Mouse (Mus musculus) intestine, embryonic 15.5 days (tissue): ENCODE measurements at regions not wholly inside any gene's neighbourhood (a gene's known extent, or its start where the extent isn't known, plus 50 kb on each side); places are given as distances from the start of the nearest gene placed in this dataset.

Source experiments
- ATAC-seq: fragments of 200-750 bp; cut with Nextera tagmentation; 2 replicates; pipeline ENCODE4 v1.8.0; 2017; ENCODE audit warnings: moderate TSS enrichment, moderate library complexity
- H3K27ac ChIP-seq: fragments of 300-500 bp; sonication (generic); 2 replicates; pipeline ENCODE4 v1.5.1; 2015; ENCODE audit warnings: mild to moderate bottlenecking, inconsistent platforms
- H3K27me3 ChIP-seq: fragments of 300-500 bp; sonication (generic); replicated peaks from 2 replicates; pipeline ENCODE4 v1.6.1; 2015; ENCODE audit warnings: inconsistent platforms
- H3K36me3 ChIP-seq: fragments of 300-500 bp; sonication (generic); 2 replicates; pipeline ENCODE4 v1.6.1; 2015; ENCODE audit warnings: inconsistent platforms
- H3K4me1 ChIP-seq: fragments of 300-500 bp; sonication (generic); replicated peaks from 2 replicates; pipeline ENCODE4 v1.6.1; 2015; ENCODE audit warnings: inconsistent platforms
- H3K4me2 ChIP-seq: fragments of 300-500 bp; sonication (generic); replicated peaks from 2 replicates; pipeline ENCODE4 v1.6.1; 2015; ENCODE audit warnings: mild to moderate bottlenecking, inconsistent platforms
- H3K4me3 ChIP-seq: fragments of 300-500 bp; sonication (generic); replicated peaks from 2 replicates; pipeline ENCODE4 v1.5.1; 2015; ENCODE audit warnings: inconsistent platforms
- H3K9ac ChIP-seq: fragments of 300-500 bp; sonication (generic); 2 replicates; pipeline ENCODE4 v1.6.1; 2015; ENCODE audit warnings: inconsistent platforms
- H3K9me3 ChIP-seq: fragments of 300-500 bp; sonication (generic); 2 replicates; pipeline ENCODE4 v1.6.1; 2016; ENCODE audit warnings: inconsistent platforms
- WGBS: fragments of 180-500 bp; shearing (Covaris S2); methylation state at CpG from one replicate; pipeline ENCODE4 v1.1.7; 2015; 5-methylcytosine and 5-hydroxymethylcytosine counted together

DNA sequence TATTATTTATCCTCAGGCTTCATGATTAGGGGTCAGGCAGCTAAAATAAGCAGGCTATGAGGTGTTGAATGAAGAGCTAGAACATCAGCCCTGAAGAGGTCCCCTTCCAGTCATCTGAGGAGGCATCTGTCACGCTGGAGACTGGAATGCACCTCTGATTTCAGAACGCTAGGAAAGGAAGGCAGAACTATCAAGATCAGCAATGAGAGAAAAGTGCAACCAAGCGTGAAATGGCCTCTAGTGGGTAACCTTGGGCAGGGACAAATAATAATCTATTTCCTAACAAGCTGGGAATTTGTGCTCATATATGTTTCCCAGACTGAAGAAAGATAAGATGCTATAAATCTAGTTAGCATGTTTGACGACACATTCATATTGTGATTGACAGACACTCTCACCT lies 1034.0 kb upstream of the Slc10a2 start:
- no peak overlapping the region for H3K27ac ChIP-seq
- no peak overlapping the region for H3K4me3 ChIP-seq
- no peak overlapping the region for H3K9ac ChIP-seq
- no peaks in the 10 kb centered on the region for H3K36me3 ChIP-seq
- H3K4me2 ChIP-seq: no peak overlapping the region
- ATAC-seq: no peak
- WGBS: 45% methylated on average over 4 of the region's 4 CpGs
- H3K27me3 ChIP-seq: no peaks in the 10 kb centered on the region
- H3K9me3 ChIP-seq: no peaks in the 10 kb centered on the region
- no peaks in the 10 kb centered on the region for H3K4me1 ChIP-seq

DNA sequence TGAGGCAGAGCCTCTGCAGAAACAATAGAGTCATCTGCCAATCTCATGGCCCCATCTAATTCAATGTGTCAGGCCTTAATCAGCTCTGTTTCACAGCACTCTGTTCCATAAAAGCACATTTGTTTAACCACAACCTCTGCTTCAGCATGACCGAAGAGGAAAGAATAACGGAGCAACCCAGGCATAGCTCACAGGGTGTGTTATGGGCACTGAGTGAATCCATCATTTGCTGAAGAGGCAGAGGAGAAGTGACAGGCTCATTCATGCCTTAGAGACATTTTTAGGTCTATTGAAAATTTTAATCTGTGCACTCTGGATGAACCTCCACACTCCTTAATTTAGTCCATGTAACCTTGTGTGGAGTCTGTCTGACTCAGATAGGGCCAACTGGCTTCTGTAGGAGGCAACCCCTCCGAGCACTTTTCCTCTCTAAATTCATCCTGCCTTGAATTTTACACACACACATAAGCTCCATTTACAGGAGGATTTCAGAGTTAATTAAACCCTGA lies 1027.1 kb upstream of the Slc10a2 start:
- Histone ChIP-seq H3K4me2 (no peak overlapping the region), H3K27me3 (no peaks in the 10 kb centered on the region), H3K9me3 (no peaks in the 10 kb centered on the region), H3K27ac (no peak overlapping the region), H3K4me1 (no peaks in the 10 kb centered on the region), H3K36me3 (no peaks in the 10 kb centered on the region), H3K9ac (no peak overlapping the region), H3K4me3 (no peak overlapping the region)
- 39% methylated on average over 3 of the region's 3 CpGs for WGBS
- ATAC-seq: no peak

DNA sequence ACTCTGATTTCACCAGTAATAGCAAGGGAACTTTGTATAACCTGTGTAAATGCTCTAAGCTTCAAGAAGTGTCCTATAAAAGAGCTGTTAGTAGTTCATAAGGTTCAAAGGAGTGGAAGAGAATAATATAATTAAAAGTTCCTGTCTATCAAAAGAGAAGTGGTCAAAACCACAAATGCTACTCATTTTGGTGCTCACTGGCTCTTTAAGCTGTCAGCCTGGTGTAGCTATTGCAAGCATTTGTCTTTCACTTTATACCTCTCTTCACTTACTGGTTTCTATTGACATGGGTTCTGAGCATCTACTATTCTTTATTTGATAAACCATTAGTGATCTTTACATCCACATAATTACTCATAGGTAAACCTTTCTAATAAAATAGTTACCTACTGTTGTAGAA lies 1020.1 kb upstream of the Slc10a2 start:
- H3K9me3 ChIP-seq: no peaks in the 10 kb centered on the region
- no peaks in the 10 kb centered on the region for H3K4me1 ChIP-seq
- no peak overlapping the region for H3K4me3 ChIP-seq
- H3K27ac ChIP-seq: no peak overlapping the region
- no peaks in the 10 kb centered on the region for H3K36me3 ChIP-seq
- no peaks in the 10 kb centered on the region for H3K27me3 ChIP-seq
- no peak for ATAC-seq
- no peak overlapping the region for H3K4me2 ChIP-seq
- no peak overlapping the region for H3K9ac ChIP-seq

DNA sequence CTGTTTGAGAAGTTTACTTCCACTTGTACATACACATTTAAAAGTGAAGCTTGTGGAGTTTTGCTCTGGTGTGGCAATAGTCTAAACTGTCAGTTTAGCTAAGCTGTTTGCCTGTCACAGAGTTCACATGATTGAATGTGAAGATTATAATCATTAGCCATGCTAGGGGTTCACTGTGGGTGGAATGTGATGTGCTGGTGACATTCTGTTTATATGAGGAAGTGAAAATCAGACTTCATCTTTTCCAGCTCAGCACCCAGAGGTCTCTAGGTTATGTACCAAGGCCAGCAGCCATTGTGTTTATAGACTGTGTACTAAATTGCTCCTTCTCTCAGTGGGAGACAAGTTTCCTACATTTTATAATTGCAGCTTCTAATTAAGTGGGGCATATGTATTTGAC lies 1014.4 kb upstream of the Slc10a2 start:
- no peak overlapping the region for H3K9ac ChIP-seq
- no peak for ATAC-seq
- H3K4me1 ChIP-seq: no peaks in the 10 kb centered on the region
- no peaks in the 10 kb centered on the region for H3K9me3 ChIP-seq
- no peaks in the 10 kb centered on the region for H3K27me3 ChIP-seq
- H3K27ac ChIP-seq: no peak overlapping the region
- H3K4me2 ChIP-seq: no peak overlapping the region
- no peaks in the 10 kb centered on the region for H3K36me3 ChIP-seq
- H3K4me3 ChIP-seq: no peak overlapping the region

DNA sequence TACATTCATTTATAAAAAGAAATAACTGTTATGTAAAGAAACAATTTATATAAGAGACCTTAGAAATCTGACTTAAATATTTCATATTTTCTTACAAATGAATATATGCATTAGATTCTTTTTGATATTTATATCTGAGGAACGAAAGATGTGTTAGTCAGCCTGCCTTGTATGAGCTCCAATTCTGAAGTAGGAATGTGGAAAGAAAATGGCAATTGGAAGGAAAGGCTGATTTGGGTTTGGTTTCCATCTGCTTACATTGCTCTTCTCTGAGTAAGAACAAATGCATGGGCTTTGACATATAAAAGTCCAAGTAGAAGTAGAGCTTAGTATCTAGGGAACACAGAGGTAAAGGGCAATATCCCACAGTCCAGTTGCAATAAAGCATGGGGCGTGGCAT lies 1006.2 kb upstream of the Slc10a2 start:
- no peaks in the 10 kb centered on the region for H3K9me3 ChIP-seq
- no peak overlapping the region for H3K4me3 ChIP-seq
- H3K4me1 ChIP-seq: no peaks in the 10 kb centered on the region
- H3K4me2 ChIP-seq: no peak overlapping the region
- no peak for ATAC-seq
- H3K27ac ChIP-seq: no peak overlapping the region
- 78% methylated on average over 2 of the region's 2 CpGs for WGBS
- H3K36me3 ChIP-seq: no peaks in the 10 kb centered on the region
- no peak overlapping the region for H3K9ac ChIP-seq
- no peaks in the 10 kb centered on the region for H3K27me3 ChIP-seq

DNA sequence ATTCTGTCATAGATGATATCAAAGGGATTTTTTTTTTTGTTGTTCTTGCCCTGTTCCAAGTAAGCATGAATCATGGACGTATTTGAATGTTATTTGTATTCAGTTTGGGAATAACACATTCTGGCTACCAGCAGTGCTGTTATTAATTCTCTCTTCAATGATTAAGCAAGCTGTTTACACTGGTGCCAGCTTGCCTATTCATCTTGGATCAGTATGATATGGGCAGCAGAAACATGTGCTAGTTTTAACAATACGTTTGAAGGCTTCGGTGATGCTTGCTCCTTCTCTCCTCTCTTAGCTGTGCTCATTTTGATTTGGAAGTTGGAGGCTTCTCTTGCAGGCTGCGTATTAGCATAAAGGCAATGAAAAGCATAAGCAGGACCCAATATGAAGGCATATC lies 984.9 kb upstream of the Slc10a2 start:
- H3K36me3 ChIP-seq: no peaks in the 10 kb centered on the region
- 82% methylated on average over 4 of the region's 4 CpGs for WGBS
- no peak overlapping the region for H3K4me3 ChIP-seq
- no peak for ATAC-seq
- H3K9me3 ChIP-seq: no peaks in the 10 kb centered on the region
- no peak overlapping the region for H3K27ac ChIP-seq
- no peaks in the 10 kb centered on the region for H3K4me1 ChIP-seq
- no peaks in the 10 kb centered on the region for H3K27me3 ChIP-seq
- no peak overlapping the region for H3K4me2 ChIP-seq
- no peak overlapping the region for H3K9ac ChIP-seq

DNA sequence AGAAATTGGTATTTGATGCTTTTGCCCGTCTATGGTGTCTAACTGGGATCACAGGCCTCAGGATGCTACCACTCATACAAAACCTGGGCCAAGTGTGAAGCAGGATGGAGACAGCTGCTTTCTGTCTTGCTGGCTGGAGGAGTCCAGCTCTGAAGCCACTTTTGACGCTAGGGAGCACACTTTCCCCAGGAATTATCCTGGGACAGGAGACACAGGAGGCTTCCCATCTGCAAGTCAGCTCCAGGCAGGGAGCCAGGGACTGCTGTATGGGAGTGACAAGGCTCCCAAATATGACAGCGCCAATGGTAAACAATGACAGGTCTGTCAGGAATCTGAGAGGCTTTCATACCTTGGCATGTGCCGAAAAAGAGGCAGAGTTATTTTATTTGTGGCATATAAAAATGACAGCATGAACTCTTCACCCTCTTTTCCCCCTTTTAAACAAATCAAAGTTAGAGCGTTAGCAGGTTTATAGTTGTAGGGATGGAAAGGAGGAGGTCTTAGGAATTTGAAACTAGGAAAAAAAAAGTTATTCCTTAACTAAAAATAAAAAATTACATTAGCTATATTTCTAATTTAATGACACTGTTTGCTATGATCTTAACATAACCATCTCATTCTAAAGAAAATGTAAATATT lies 938.9 kb upstream of the Slc10a2 start:
- H3K36me3 ChIP-seq: no peaks in the 10 kb centered on the region
- H3K27ac ChIP-seq: no peak overlapping the region
- H3K4me2 ChIP-seq: no peak overlapping the region
- H3K4me1 ChIP-seq: no peaks in the 10 kb centered on the region
- WGBS: 20% methylated on average over 5 of the region's 5 CpGs
- H3K4me3 ChIP-seq: no peak overlapping the region
- H3K9me3 ChIP-seq: no peaks in the 10 kb centered on the region
- H3K9ac ChIP-seq: no peak overlapping the region
- ATAC-seq: peak; percentile 86
- no peaks in the 10 kb centered on the region for H3K27me3 ChIP-seq

DNA sequence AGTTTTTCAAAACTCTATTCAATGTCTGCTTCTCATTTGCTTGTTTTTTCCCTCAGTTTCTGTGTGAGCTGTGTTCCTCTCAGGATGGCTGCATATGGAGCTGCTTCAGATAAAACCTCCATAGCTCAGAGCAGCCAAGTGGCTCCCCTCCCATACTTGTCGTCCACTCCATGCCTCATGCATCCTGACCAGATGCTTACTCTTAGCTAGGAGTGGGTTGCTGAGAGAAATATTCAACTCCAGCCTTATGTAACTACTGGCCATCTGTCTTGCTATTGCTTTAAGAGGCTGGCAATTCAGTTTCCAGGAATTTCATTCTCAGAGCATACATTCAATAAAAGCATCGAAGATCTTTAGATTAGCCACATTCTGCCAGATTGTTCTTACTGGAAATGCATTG lies 907.1 kb upstream of the Slc10a2 start:
- no peak overlapping the region for H3K4me2 ChIP-seq
- no peak overlapping the region for H3K4me3 ChIP-seq
- H3K27ac ChIP-seq: no peak overlapping the region
- no peaks in the 10 kb centered on the region for H3K9me3 ChIP-seq
- H3K36me3 ChIP-seq: no peaks in the 10 kb centered on the region
- WGBS: 70% methylated on average over 2 of the region's 2 CpGs
- H3K9ac ChIP-seq: no peak overlapping the region
- no peak for ATAC-seq
- no peaks in the 10 kb centered on the region for H3K27me3 ChIP-seq
- no peaks in the 10 kb centered on the region for H3K4me1 ChIP-seq

DNA sequence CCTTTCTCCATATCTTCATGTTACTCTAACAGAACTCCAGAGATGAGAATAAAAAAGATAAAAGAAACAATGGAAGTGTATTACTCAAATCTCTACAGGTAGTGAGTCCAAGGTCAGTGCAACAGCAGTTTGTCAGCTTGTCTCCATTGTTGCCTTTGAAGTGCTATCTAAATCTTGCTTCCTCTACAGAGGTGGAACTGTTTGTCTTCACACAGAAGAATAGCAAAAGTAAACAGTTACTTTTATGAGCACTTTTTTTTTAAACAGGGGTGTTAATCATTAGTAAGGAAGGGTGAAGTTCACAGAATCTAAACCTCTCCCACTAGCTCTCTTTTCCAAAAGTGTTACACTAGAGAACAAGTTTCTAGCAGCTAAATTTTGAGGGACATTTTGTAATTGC lies 906.0 kb upstream of the Slc10a2 start:
- Histone ChIP-seq H3K27ac (no peak overlapping the region), H3K4me1 (no peaks in the 10 kb centered on the region), H3K4me2 (no peak overlapping the region), H3K9me3 (no peaks in the 10 kb centered on the region), H3K4me3 (no peak overlapping the region), H3K27me3 (no peaks in the 10 kb centered on the region), H3K36me3 (no peaks in the 10 kb centered on the region), H3K9ac (no peak overlapping the region)
- peak; percentile 94 for ATAC-seq

DNA sequence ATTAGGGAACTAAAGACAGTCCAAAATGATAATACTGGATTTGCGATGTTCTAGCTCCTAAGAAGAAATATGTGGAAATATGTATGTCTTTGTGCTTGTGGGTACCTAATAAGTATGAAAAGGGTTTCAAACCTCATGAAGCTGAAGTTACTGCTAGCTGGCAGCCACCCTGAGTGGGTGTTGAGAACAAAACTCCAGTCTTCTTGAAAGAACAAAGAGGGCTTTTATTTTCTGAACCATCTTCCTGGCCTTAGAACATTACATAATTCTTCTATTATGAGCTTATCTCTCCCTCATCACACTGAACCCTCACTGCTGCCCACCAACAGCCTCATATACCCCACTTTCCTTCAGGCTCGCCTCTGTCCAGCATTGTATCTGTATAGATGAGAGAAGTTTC lies 905.6 kb upstream of the Slc10a2 start:
- ATAC-seq: peak; percentile 56

DNA sequence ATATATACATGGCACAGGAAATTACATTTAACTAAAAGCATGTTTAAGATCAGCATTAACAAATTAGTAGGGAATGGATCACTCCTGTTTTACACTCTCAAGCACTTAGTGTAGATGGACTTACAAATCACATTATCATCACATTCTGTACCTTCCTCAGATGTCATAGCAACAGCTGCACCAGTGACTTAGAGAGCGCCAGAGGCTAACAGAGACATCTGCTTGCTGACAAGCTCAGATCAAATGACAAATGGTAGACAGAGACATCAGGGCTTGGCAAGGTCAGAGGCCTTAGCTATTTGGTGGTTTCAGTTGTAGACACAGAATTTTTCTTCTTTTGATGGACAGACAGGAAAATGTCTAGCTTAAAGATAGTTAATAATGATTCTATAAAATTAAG lies 897.5 kb upstream of the Slc10a2 start:
- no peak overlapping the region for H3K4me3 ChIP-seq
- no peaks in the 10 kb centered on the region for H3K27me3 ChIP-seq
- ATAC-seq: no peak
- no peaks in the 10 kb centered on the region for H3K36me3 ChIP-seq
- no peak overlapping the region for H3K9ac ChIP-seq
- no peak overlapping the region for H3K4me2 ChIP-seq
- no peak overlapping the region for H3K27ac ChIP-seq
- WGBS: 46% methylated on average over 1 of the region's 1 CpGs
- no peaks in the 10 kb centered on the region for H3K9me3 ChIP-seq
- H3K4me1 ChIP-seq: no peaks in the 10 kb centered on the region

More for the DNA sequence above, 905.6 kb upstream of the Slc10a2 start:
- WGBS: 57% methylated on average over 2 of the region's 2 CpGs
- Histone ChIP-seq H3K27me3 (no peaks in the 10 kb centered on the region), H3K9ac (no peak overlapping the region), H3K36me3 (no peaks in the 10 kb centered on the region), H3K4me2 (no peak overlapping the region), H3K9me3 (no peaks in the 10 kb centered on the region), H3K4me1 (no peaks in the 10 kb centered on the region), H3K4me3 (no peak overlapping the region), H3K27ac (no peak overlapping the region)

DNA sequence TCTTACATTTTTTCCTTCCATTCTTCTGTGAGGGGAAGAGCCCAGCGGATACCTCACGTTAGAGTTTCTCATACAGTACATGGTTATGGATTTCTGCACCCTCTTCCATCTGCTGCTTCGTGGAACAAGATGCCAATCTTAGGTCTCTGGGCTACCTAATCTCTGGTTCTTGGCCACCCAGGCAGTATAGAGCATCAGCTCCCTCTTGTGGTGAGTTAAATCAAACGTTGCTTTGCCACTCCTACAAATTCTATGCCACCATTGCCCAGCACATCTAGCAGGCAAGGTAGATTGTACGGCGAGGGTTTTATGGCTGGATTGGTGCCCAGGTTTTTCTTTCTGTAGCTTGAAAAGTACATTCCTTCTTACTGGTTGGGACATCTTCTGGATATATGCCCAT lies 889.7 kb upstream of the Slc10a2 start:
- no peaks in the 10 kb centered on the region for H3K27me3 ChIP-seq
- 61% methylated on average over 6 of the region's 6 CpGs for WGBS
- no peaks in the 10 kb centered on the region for H3K9me3 ChIP-seq
- no peak overlapping the region for H3K27ac ChIP-seq
- H3K36me3 ChIP-seq: no peaks in the 10 kb centered on the region
- no peak overlapping the region for H3K4me3 ChIP-seq
- H3K9ac ChIP-seq: no peak overlapping the region
- no peak overlapping the region for H3K4me2 ChIP-seq
- ATAC-seq: no peak
- H3K4me1 ChIP-seq: no peaks in the 10 kb centered on the region

DNA sequence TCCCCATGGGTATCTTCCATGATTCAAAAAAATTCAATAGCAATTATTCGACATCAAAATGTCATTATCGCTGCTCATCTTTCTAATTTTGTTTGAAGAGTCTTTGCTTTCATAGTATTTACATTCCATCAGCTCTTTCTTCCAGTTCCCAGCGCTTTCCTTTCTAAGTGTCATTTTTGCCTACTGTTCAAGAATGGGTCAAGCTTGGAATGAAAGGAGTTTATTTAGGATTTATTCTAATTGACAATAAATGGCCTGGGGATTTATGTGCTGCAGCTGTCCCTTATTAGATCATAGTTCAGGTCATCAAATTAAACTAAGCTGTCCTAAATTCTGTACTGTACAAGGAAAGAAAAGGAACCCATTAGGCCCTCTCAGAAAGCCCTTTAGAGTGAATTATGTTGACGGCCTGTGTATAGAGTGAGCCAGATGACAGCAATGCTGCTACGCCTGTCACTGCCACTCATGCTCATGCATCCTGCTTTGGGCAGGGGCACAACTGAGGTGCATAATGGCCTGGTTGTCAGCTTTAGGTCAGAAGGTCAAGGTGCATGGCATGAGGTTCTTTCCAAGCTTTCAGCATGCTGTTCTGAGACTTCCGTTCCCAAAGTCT lies 860.4 kb upstream of the Slc10a2 start:
- no peaks in the 10 kb centered on the region for H3K4me1 ChIP-seq
- no peak overlapping the region for H3K27ac ChIP-seq
- WGBS: 68% methylated on average over 6 of the region's 6 CpGs
- no peaks in the 10 kb centered on the region for H3K9me3 ChIP-seq
- H3K36me3 ChIP-seq: no peaks in the 10 kb centered on the region
- no peak for ATAC-seq
- H3K4me3 ChIP-seq: no peak overlapping the region
- H3K9ac ChIP-seq: no peak overlapping the region
- no peaks in the 10 kb centered on the region for H3K27me3 ChIP-seq
- H3K4me2 ChIP-seq: no peak overlapping the region
